ENCODE assay signal across 9 mouse cellular contexts in the genomic region with DNA sequence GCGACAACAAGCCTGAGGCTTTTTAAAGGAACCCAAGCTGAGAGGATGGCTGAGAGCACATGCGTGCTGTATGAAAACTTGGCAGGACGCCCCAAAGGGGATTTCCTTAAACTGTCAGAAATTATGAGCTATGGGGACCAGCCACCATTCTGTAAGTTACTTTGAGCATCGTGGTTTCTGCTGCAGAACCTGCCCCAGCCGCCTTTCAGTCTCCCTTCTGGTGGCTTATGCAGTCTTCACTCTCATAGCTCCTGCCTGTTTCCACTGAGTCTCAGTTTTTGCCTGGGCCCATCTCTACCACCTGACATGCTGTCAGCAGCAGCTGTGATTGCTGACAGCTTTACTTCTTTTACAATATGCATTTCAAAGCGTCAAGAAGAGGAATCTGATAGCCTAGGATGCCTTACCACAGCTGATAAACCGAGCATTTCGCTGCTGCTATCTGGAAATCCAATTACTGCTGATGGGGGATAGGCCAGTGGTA. TPM values are rescaled to one million over a fixed set of nuclear protein-coding genes. Genes with fewer than 3 reads are reported as not detected.
DNase-seq lines count a peak whose midpoint lies in the region; ATAC-seq and TF ChIP-seq lines count a peak whose summit lies in the region.
"Had no signal": no experiment of that assay in that cellular context is flagged by ENCODE, and none has a peak within 500 bp of the region (broad histone marks: within the 10 kb centered on the region; RNA-seq: fewer than 3 reads in every experiment).

No protein-coding gene starts in this region.

- DNase-seq in 416B (ENCODE audit: low read depth) = peak; percentile 17
- DNase-seq in MEL (ENCODE audit: low read depth, low spot score) = peak; percentile 80
- DNase-seq in kidney, postnatal 10 days = peak; percentile 74
- no peak for DNase-seq in thymus, postnatal 4 days
- no peak for DNase-seq in frontal cortex, postnatal 14 days (ENCODE audit: low spot score in 2 of 2)
- DNase-seq: thymus, adult 18-20 months had no signal

- peak; percentile 55 to 56; a peak in 2 of 4 replicates for TF ChIP-seq EP300 in MEL (IDR thresholded peaks at IDR 0.05; ENCODE audit: low read depth in 1 of 2, low read length in 2 of 2)

- no peak overlapping the region for H3K4me3 ChIP-seq in hindbrain, embryonic 13.5 days
- no peak overlapping the region for H3K4me3 ChIP-seq in hindbrain, embryonic 12.5 days
- peak overlapping the region in 1 of 2 experiments; percentile 42; a peak in 1 of 4 replicates for H3K4me3 ChIP-seq in MEL (ENCODE audit: control insufficient read depth in 1 of 2, insufficient read depth in 1 of 2, low read depth in 2 of 2, low read length in 2 of 2)
- H3K4me3 ChIP-seq in neural tube, embryonic 15.5 days (replicated peaks) = no peak overlapping the region

- no peak for ATAC-seq in hindbrain, embryonic 13.5 days (ENCODE audit: low FRiP score)
- no peak for ATAC-seq in hindbrain, embryonic 12.5 days (ENCODE audit: low FRiP score)
- no peak for ATAC-seq in neural tube, embryonic 15.5 days (ENCODE audit: low FRiP score)

- H3K4me2 ChIP-seq in hindbrain, embryonic 13.5 days = no peak overlapping the region
- H3K4me2 ChIP-seq in hindbrain, embryonic 12.5 days (replicated peaks) = no peak overlapping the region
- H3K4me2 ChIP-seq in neural tube, embryonic 15.5 days = no peak overlapping the region

- peak overlapping the region; percentile 52; the same call in 1 of the 2 replicates for H3K27ac ChIP-seq in hindbrain, embryonic 13.5 days
- no peak overlapping the region for H3K27ac ChIP-seq in hindbrain, embryonic 12.5 days
- H3K27ac ChIP-seq in MEL (ENCODE audit: control insufficient read depth, low read depth, low read length) = peak overlapping the region; percentile 86
- no peak overlapping the region for H3K27ac ChIP-seq in neural tube, embryonic 15.5 days (replicated peaks)

- peaks cover 4% of the 10 kb centered on the region; the same call in 1 of the 2 replicates for H3K4me1 ChIP-seq in hindbrain, embryonic 13.5 days (replicated peaks)
- H3K4me1 ChIP-seq in hindbrain, embryonic 12.5 days = no peaks in the 10 kb centered on the region
- peaks cover 30 to 39% of the 10 kb centered on the region in 2 experiments for H3K4me1 ChIP-seq in MEL (ENCODE audit: control insufficient read depth in 1 of 2, insufficient read depth in 2 of 2, low read length in 2 of 2)
- H3K4me1 ChIP-seq in neural tube, embryonic 15.5 days = no peaks in the 10 kb centered on the region

- H3K27me3 ChIP-seq in hindbrain, embryonic 13.5 days = no peaks in the 10 kb centered on the region
- no peaks in the 10 kb centered on the region for H3K27me3 ChIP-seq in hindbrain, embryonic 12.5 days
- no peaks in the 10 kb centered on the region for H3K27me3 ChIP-seq in MEL (ENCODE audit: control insufficient read depth in 1 of 2, insufficient read depth in 2 of 2, low read length in 2 of 2)
- H3K27me3 ChIP-seq in neural tube, embryonic 15.5 days (replicated peaks) = no peaks in the 10 kb centered on the region

- no peaks in the 10 kb centered on the region for H3K79me2 ChIP-seq in MEL (ENCODE audit: control insufficient read depth, insufficient read depth, low read length, poor library complexity)

- no peak for TF ChIP-seq CTCF in MEL (IDR thresholded peaks at IDR 0.05 in 2 of 3, conservative IDR thresholded peaks at IDR 0.05 in 1 of 3; ENCODE audit: control insufficient read depth in 1 of 3, insufficient read depth in 1 of 3, low read depth in 2 of 3, low read length in 3 of 3, poor library complexity in 1 of 3, severe bottlenecking in 1 of 3)

- H3K9me3 ChIP-seq in hindbrain, embryonic 13.5 days = no peaks in the 10 kb centered on the region
- H3K9me3 ChIP-seq in hindbrain, embryonic 12.5 days (replicated peaks) = no peaks in the 10 kb centered on the region
- no peaks in the 10 kb centered on the region for H3K9me3 ChIP-seq in MEL (replicated peaks; ENCODE audit: insufficient read depth, low read length)
- no peaks in the 10 kb centered on the region for H3K9me3 ChIP-seq in neural tube, embryonic 15.5 days (replicated peaks)

- no peak for TF ChIP-seq POLR2A in MEL (IDR thresholded peaks at IDR 0.05; ENCODE audit: control insufficient read depth in 1 of 2, insufficient read depth in 1 of 2, low read depth in 1 of 2, low read length in 2 of 2, poor library complexity in 1 of 2)

- 65% methylated on average over 8 of the region's 8 CpGs for WGBS in hindbrain, embryonic 13.5 days
- 65% methylated on average over 8 of the region's 8 CpGs for WGBS in hindbrain, embryonic 12.5 days
- WGBS in neural tube, embryonic 15.5 days = 56% methylated on average over 8 of the region's 8 CpGs

- H3K9ac ChIP-seq in hindbrain, embryonic 13.5 days = no peak overlapping the region
- H3K9ac ChIP-seq in hindbrain, embryonic 12.5 days = no peak overlapping the region
- peak overlapping the region; percentile 59; the same call in 1 of the 2 replicates for H3K9ac ChIP-seq in MEL (ENCODE audit: control insufficient read depth, low read depth, low read length, poor library complexity, severe bottlenecking)
- H3K9ac ChIP-seq in neural tube, embryonic 15.5 days (replicated peaks) = no peak overlapping the region

- no peaks in the 10 kb centered on the region for H3K36me3 ChIP-seq in hindbrain, embryonic 13.5 days
- H3K36me3 ChIP-seq in hindbrain, embryonic 12.5 days = no peaks in the 10 kb centered on the region
- peaks cover 0 to 51% of the 10 kb centered on the region in 2 experiments; a peak in 2 of 4 replicates for H3K36me3 ChIP-seq in MEL (ENCODE audit: control insufficient read depth in 1 of 2, insufficient read depth in 2 of 2, low read length in 2 of 2)
- H3K36me3 ChIP-seq in neural tube, embryonic 15.5 days = no peaks in the 10 kb centered on the region

- no peak for TF ChIP-seq RAD21 in MEL (IDR thresholded peaks at IDR 0.05; ENCODE audit: low read depth, low read length)

TF ChIP-seq in MEL, 35 proteins besides CTCF, POLR2A, EP300 and RAD21 (continues in another document):
- TF ChIP-seq MAFK (IDR thresholded peaks at IDR 0.05; ENCODE audit: borderline replicate concordance, low read depth, low read length) (0 out of 2 replicates have a peak, but pooled peaks have one; percentile 20), RCOR1 (IDR thresholded peaks at IDR 0.05; ENCODE audit: low read depth, low read length) (peak; percentile 91), GABPA (IDR thresholded peaks at IDR 0.05; ENCODE audit: low read depth, low read length) (no peak), SMC3 (IDR thresholded peaks at IDR 0.05; ENCODE audit: low read depth, low read length) (no peak), HCFC1 (IDR thresholded peaks at IDR 0.05; ENCODE audit: low read depth, low read length) (0 out of 2 replicates have a peak, but pooled peaks have one; percentile 20), TAL1 (IDR thresholded peaks at IDR 0.05; ENCODE audit: low read length) (no peak), MXI1 (IDR thresholded peaks at IDR 0.05; ENCODE audit: low read depth, low read length) (peak; percentile 54), USF2 (IDR thresholded peaks at IDR 0.05; ENCODE audit: borderline replicate concordance in 1 of 2, insufficient read depth in 1 of 2, low read depth in 1 of 2, low read length in 2 of 2) (no peak), CHD2 (IDR thresholded peaks at IDR 0.05; ENCODE audit: low read length) (no peak), ETS1 (IDR thresholded peaks at IDR 0.05; ENCODE audit: low read depth, low read length) (peak; percentile 69), NELFE (IDR thresholded peaks at IDR 0.05; ENCODE audit: low read depth, low read length) (no peak), ELF1 (IDR thresholded peaks at IDR 0.05; ENCODE audit: low read depth, low read length) (no peak), MYC (IDR thresholded peaks at IDR 0.05; ENCODE audit: low read depth, low read length) (0 out of 2 replicates have a peak, but pooled peaks have one; percentile 42), GATA1 (IDR thresholded peaks at IDR 0.05; ENCODE audit: low read depth, low read length) (peak; percentile 77), SIN3A (IDR thresholded peaks at IDR 0.05; ENCODE audit: low read length) (peak; percentile 34; the same call in 1 of the 2 replicates)

RNA-seq across cellular contexts. Expression of gene Gm14862, which starts 13.3 kb away (rescaled TPM):
- not detected in 2 replicates for polyA plus RNA-seq in hindbrain, embryonic 13.5 days (2015; fragmentation: Nextera tagmentation; extraction: Ambion mirVana)
- 0.35 TPM in 1 of 2 replicates, not detected in the other for polyA plus RNA-seq in hindbrain, embryonic 12.5 days (2016; fragmentation: Nextera tagmentation; extraction: Ambion mirVana)
- not detected in 2 replicates for total RNA-seq in MEL (2012; rRNA removed)
- not detected for polyA plus RNA-seq in MEL (2012; ENCODE audit: insufficient read depth in 1 of 2, insufficient read length in 2 of 2, low read depth in 1 of 2, low replicate concordance in 2 of 2, missing spikeins in 1 of 2)
- 0.23 TPM in 1 of 2 replicates, not detected in the other for polyA plus RNA-seq in neural tube, embryonic 15.5 days (2015; fragmentation: Nextera tagmentation; extraction: Ambion mirVana)

RNA-seq across cellular contexts. Expression of gene Xk, which starts 29.1 kb away (rescaled TPM):
- polyA plus RNA-seq in hindbrain, embryonic 13.5 days (2015; fragmentation: Nextera tagmentation; extraction: Ambion mirVana) = 2.9 and 3.6 TPM in 2 replicates
- polyA plus RNA-seq in hindbrain, embryonic 12.5 days (2016; fragmentation: Nextera tagmentation; extraction: Ambion mirVana) = 3.9 and 4.4 TPM in 2 replicates
- total RNA-seq in MEL (2012; rRNA removed) = 10.7 and 11.1 TPM in 2 replicates
- 10 to 100 TPM in 1 of 2 experiments, not detected in 1; 36.6 TPM for polyA plus RNA-seq in MEL (2012; ENCODE audit: insufficient read depth in 1 of 2, insufficient read length in 2 of 2, low read depth in 1 of 2, low replicate concordance in 2 of 2, missing spikeins in 1 of 2)
- 5.2 and 5.7 TPM in 2 replicates for polyA plus RNA-seq in neural tube, embryonic 15.5 days (2015; fragmentation: Nextera tagmentation; extraction: Ambion mirVana)

RNA-seq across cellular contexts. Expression of gene H2al1m, which starts 40.1 kb away (rescaled TPM):
- not detected in 2 replicates for polyA plus RNA-seq in hindbrain, embryonic 13.5 days (2015; fragmentation: Nextera tagmentation; extraction: Ambion mirVana)
- not detected in 2 replicates for polyA plus RNA-seq in hindbrain, embryonic 12.5 days (2016; fragmentation: Nextera tagmentation; extraction: Ambion mirVana)
- total RNA-seq in MEL (2012; rRNA removed) = 0.85 and 1.1 TPM in 2 replicates
- polyA plus RNA-seq in MEL (2012; ENCODE audit: insufficient read depth in 1 of 2, insufficient read length in 2 of 2, low read depth in 1 of 2, low replicate concordance in 2 of 2, missing spikeins in 1 of 2) = 1 to 10 TPM in 1 of 2 experiments, not detected in 1; 3.5 TPM
- polyA plus RNA-seq in neural tube, embryonic 15.5 days (2015; fragmentation: Nextera tagmentation; extraction: Ambion mirVana) = not detected in 2 replicates

RNA-seq across cellular contexts. Expression of gene Lancl3, which starts 43.7 kb away (rescaled TPM):
- 3.6 and 4.0 TPM in 2 replicates for polyA plus RNA-seq in hindbrain, embryonic 13.5 days (2015; fragmentation: Nextera tagmentation; extraction: Ambion mirVana)
- 1.9 TPM in 2 replicates for polyA plus RNA-seq in hindbrain, embryonic 12.5 days (2016; fragmentation: Nextera tagmentation; extraction: Ambion mirVana)
- not detected in 2 replicates for total RNA-seq in MEL (2012; rRNA removed)
- under 1 TPM in 1 of 2 experiments, not detected in 1; 0.03 TPM for polyA plus RNA-seq in MEL (2012; ENCODE audit: insufficient read depth in 1 of 2, insufficient read length in 2 of 2, low read depth in 1 of 2, low replicate concordance in 2 of 2, missing spikeins in 1 of 2)
- polyA plus RNA-seq in neural tube, embryonic 15.5 days (2015; fragmentation: Nextera tagmentation; extraction: Ambion mirVana) = 2.8 and 3.1 TPM in 2 replicates

Comparison
In these comparisons a context has a peak if more than half of its experiments do, and no peak if none do; other contexts are left out.
1. H3K27ac ChIP-seq: peak in hindbrain, embryonic 13.5 days (single experiment) and MEL (single experiment); none in hindbrain, embryonic 12.5 days (single experiment) and neural tube, embryonic 15.5 days (single experiment).
2. DNase-seq: peak in 416B (single experiment), MEL (single experiment) and kidney, postnatal 10 days (single experiment); none in thymus, postnatal 4 days (single experiment) and frontal cortex, postnatal 14 days (0 of 2).